Mouse (Mus musculus): ENCODE results near the gene Lamb2.

- TF ChIP-seq CTCF (IDR thresholded peaks at IDR 0.05; ENCODE audit: low read depth) = no peak
- no peak for TF ChIP-seq EP300 (optimal IDR thresholded peaks at IDR 0.05)
These were observed 2.1 kb downstream of the Lamb2 start for GRCm38 (mm10) chr9:108481520-108482210.

Measured in stomach, postnatal 0 days (tissue).